Mouse (Mus musculus) embryo, embryonic 11.5 days (tissue): Measurements from ENCODE around the gene Gm21800.
"Not testable (repeated sequence)": the region's sequence is repeated elsewhere in the genome, so short reads cannot be mapped to it uniquely, and the experiment has no call there.

Source experiments
- DNase-seq: peaks from one replicate; pipeline ENCODE4 v3.0.0-alpha.2; 2012; ENCODE audit warnings: low read depth, low spot score

The Gm21800 gene

DNA sequence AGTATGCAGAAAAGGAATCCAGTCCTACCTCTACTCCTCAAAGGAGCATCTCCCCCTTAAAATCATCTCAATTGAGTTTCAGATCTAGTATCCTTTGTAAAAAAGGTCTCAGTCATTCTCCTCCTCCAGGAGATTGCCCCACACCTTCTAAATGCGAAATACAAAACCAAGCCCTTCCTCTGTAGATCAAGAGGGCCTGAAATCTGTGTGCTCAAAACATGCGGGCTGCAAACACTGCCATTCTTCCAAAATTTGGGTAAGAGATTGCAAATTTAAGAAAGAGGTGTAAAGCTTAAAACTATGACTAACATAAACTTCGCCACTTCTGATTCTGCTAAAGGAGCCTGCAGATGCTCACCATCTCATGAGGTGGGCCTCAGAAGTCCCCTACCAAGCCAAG lies at the start of gene Gm21800:
Gene Gm21800 (plus strand): TSS at position 301 of the 400 bp plus-strand sequence.
- not testable (repeated sequence) for DNase-seq
